Mouse (Mus musculus) embryonic facial prominence, embryonic 10.5 days (tissue): ENCODE data around the gene March10. TPM values are rescaled to one million over a fixed set of nuclear protein-coding genes. Genes with fewer than 3 reads are reported as not detected.

Experiments
- DNase-seq: peaks from one replicate; pipeline ENCODE4 v3.0.0-alpha.2; 2017; ENCODE audit warnings: low spot score
- H3K27ac ChIP-seq: fragments of 300-500 bp; sonication (generic); replicated peaks from 2 replicates; pipeline ENCODE4 v1.5.1; 2016; ENCODE audit warnings: mild to moderate bottlenecking
- H3K27me3 ChIP-seq: fragments of 300-500 bp; sonication (generic); replicated peaks from 2 replicates; pipeline ENCODE4 v1.6.1; 2016; ENCODE audit warnings: low read depth, mild to moderate bottlenecking; ENCODE audit not compliant: poor library complexity, severe bottlenecking
- H3K36me3 ChIP-seq: fragments of 300-500 bp; sonication (generic); replicated peaks from 2 replicates; pipeline ENCODE4 v1.6.1; 2016; ENCODE audit warnings: mild to moderate bottlenecking, moderate library complexity
- H3K4me1 ChIP-seq: fragments of 300-500 bp; sonication (generic); 2 replicates; pipeline ENCODE4 v1.6.1; 2016
- H3K4me3 ChIP-seq: fragments of 300-500 bp; sonication (generic); 2 replicates; pipeline ENCODE4 v1.5.1; 2016; ENCODE audit warnings: mild to moderate bottlenecking, moderate library complexity
- H3K9me3 ChIP-seq: fragments of 300-500 bp; sonication (generic); 2 replicates; pipeline ENCODE4 v1.6.1; 2016; ENCODE audit warnings: mild to moderate bottlenecking
- WGBS: fragments of 180-500 bp; shearing (Covaris S2); methylation state at CpG from one replicate; pipeline ENCODE4 v1.1.7; 2016; 5-methylcytosine and 5-hydroxymethylcytosine counted together
- polyA plus RNA-seq: library from polyadenylated mRNA; unstranded; fragments of >200 nt; fragmentation: Nextera tagmentation; extraction: Ambion mirVana; gene quantifications from 2 replicates; pipeline ENCODE4 v1.2.1, GENCODE M21; 2016

March10 gene
- polyA plus RNA-seq, 1 experiment from 2014 or later: 0.06 TPM

DNA sequence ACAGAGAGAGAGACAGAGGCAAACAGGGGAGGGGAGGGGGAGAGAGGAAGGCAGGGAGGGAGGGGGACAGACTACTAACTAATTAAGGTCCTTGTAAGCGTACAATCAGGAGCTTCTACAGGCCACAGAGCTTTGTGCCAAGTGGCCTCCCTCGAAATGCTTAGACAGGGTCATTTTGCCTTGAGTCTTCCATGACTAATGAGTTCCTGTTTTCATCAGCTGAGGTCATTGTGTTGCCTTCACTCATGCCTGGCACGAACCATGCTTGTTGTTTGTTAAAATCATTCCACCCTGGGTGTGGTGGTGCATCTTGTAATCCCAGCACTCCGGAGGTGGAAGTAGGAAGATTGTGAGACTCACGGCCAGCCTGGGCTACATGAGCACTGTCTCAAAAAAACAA, 3.4 kb upstream of the March10 start:
- Histone ChIP-seq H3K9me3 (no peaks in the 10 kb centered on the region), H3K27me3 (peaks cover 22% of the 10 kb centered on the region), H3K4me3 (no peak overlapping the region), H3K4me1 (peaks cover 27% of the 10 kb centered on the region), H3K36me3 (no peaks in the 10 kb centered on the region), H3K27ac (no peak overlapping the region)
- WGBS: 49% methylated on average over 5 of the region's 5 CpGs
- peak; percentile 7 for DNase-seq

GRCm38 (mm10) chr11:105457041-105457440, 506 bp upstream of the March10 start:
- WGBS: 74% methylated on average over 7 of the region's 7 CpGs
- Histone ChIP-seq H3K4me3 (peak overlapping the region; percentile 73), H3K36me3 (no peaks in the 10 kb centered on the region), H3K9me3 (no peaks in the 10 kb centered on the region), H3K27me3 (peaks cover 22% of the 10 kb centered on the region), H3K4me1 (peaks cover 20% of the 10 kb centered on the region), H3K27ac (no peak overlapping the region)
- DNase-seq: peak; percentile 7

DNA sequence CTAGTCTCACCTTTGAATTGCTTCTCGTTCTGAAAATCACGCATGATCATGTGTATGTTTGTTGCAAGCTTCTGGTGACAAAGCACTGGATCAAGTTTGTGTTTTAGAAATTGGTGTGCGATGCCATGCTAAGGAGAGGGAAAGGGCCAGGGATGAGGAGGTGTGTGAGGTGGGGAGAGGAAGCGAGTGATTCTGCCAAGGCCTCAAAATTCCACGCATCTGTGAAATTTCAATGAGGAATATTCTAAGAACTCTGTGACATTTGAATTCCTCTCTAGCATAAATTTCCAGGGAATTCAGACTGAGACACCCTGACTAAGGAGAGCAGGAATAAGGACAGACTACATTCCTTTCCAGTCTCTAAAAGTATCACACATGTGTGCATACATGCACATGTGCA, 1.4 kb downstream of the March10 start:
- 88% methylated on average over 5 of the region's 5 CpGs for WGBS
- no peak for DNase-seq

DNA sequence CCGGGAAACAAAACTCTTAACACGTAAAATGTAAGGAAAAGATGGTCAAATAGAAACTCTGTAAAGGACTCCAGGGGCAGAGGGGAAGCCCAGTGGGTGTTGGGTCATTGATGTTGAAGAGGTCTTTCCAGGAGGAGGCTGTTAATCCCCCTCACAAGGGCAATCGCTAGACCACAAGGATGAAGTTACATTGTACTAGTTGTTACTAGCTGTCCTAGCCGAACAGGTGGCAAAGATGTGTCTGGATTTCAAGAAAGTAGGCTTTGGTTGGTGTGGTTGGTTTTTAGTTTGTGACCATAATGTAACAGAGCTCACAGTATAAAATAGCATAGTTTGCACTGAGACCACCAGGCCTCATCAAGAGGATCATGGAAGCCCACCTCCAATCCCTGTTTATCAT, 3.5 kb downstream of the March10 start:
- DNase-seq: peak; percentile 5
- no peaks in the 10 kb centered on the region for H3K36me3 ChIP-seq
- no peak overlapping the region for H3K27ac ChIP-seq
- peaks cover 37% of the 10 kb centered on the region for H3K4me1 ChIP-seq
- peaks cover 22% of the 10 kb centered on the region for H3K27me3 ChIP-seq
- no peaks in the 10 kb centered on the region for H3K9me3 ChIP-seq
- 84% methylated on average over 4 of the region's 4 CpGs for WGBS
- H3K4me3 ChIP-seq: no peak overlapping the region

More for the DNA sequence above, 1.4 kb downstream of the March10 start:
- H3K27me3 ChIP-seq: peaks cover 22% of the 10 kb centered on the region
- H3K27ac ChIP-seq: no peak overlapping the region
- peaks cover 25% of the 10 kb centered on the region for H3K4me1 ChIP-seq
- no peaks in the 10 kb centered on the region for H3K36me3 ChIP-seq
- no peaks in the 10 kb centered on the region for H3K9me3 ChIP-seq
- H3K4me3 ChIP-seq: no peak overlapping the region

- Histone ChIP-seq H3K27me3 (peaks cover 17% of the 10 kb centered on the region), H3K4me1 (peaks cover 42% of the 10 kb centered on the region), H3K36me3 (no peaks in the 10 kb centered on the region), H3K4me3 (no peak overlapping the region), H3K9me3 (no peaks in the 10 kb centered on the region), H3K27ac (no peak overlapping the region)
- no peak for DNase-seq
- 83% methylated on average over 4 of the region's 4 CpGs for WGBS
These were observed 4.0 kb downstream of the March10 start for GRCm38 (mm10) chr11:105452504-105452903.

- no peak for DNase-seq
- Histone ChIP-seq H3K36me3 (no peaks in the 10 kb centered on the region), H3K27ac (peak overlapping the region; percentile 61; the same call in 1 of the 2 replicates), H3K9me3 (no peaks in the 10 kb centered on the region), H3K4me3 (no peak overlapping the region), H3K27me3 (peaks cover 9% of the 10 kb centered on the region), H3K4me1 (peaks cover 40% of the 10 kb centered on the region)
- WGBS: 66% methylated on average over 7 of the region's 7 CpGs
These were observed 4.9 kb downstream of the March10 start for GRCm38 (mm10) chr11:105451553-105452135.

- Histone ChIP-seq H3K9me3 (no peaks in the 10 kb centered on the region), H3K27me3 (no peaks in the 10 kb centered on the region), H3K4me1 (peaks cover 34% of the 10 kb centered on the region), H3K4me3 (no peak overlapping the region), H3K27ac (no peak overlapping the region), H3K36me3 (no peaks in the 10 kb centered on the region)
- DNase-seq: no peak
- 67% methylated on average over 12 of the region's 12 CpGs for WGBS
These were observed 6.8 kb downstream of the March10 start for GRCm38 (mm10) chr11:105449581-105450315.

DNA sequence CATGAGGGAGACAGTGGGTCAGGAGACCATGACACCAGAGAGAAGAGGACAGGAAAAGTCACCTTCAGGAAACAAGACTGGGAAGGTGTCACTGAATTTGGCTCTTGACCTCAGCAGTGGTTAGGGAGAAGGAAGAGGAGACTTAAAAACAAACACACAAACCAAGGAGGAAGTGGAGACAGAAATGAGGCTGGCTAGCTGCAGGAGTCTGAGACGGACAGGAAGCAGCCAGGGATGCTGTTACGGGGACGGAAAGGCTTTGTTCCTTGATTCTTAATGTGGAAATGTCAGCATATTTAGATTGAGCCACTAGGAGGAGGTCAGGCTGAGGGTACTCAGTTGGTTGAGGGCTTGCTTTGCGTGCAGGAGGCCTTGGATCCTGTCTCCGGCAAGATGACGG, 8.9 kb downstream of the March10 start:
- H3K27me3 ChIP-seq: no peaks in the 10 kb centered on the region
- H3K27ac ChIP-seq: peak overlapping the region; percentile 31; the same call in 1 of the 2 replicates
- no peak overlapping the region for H3K4me3 ChIP-seq
- no peaks in the 10 kb centered on the region for H3K36me3 ChIP-seq
- peaks cover 46% of the 10 kb centered on the region for H3K4me1 ChIP-seq
- no peak for DNase-seq
- no peaks in the 10 kb centered on the region for H3K9me3 ChIP-seq
- WGBS: 71% methylated on average over 6 of the region's 6 CpGs

DNA sequence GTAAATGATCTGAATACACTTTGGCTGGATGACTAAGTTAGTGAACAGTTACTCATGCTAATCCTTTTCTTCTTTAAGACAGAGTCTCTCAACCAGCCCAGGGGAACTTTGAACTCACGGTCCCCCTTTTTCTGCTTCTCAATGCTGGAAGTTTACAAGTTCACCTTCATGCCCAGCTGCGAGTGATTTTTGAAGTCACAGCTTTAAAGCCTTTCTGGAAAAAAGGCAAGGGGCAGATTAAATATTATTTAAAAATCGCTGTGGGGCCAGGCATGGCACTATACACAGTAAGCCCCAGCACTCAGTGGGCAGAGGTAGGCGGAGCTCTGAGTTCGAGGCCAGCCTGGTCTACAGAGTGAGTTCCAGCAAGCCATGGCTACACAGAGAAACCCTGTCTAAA, 10.3 kb downstream of the March10 start:
- Histone ChIP-seq H3K4me1 (peaks cover 44% of the 10 kb centered on the region), H3K27me3 (no peaks in the 10 kb centered on the region), H3K9me3 (no peaks in the 10 kb centered on the region), H3K4me3 (no peak overlapping the region), H3K36me3 (no peaks in the 10 kb centered on the region), H3K27ac (no peak overlapping the region)
- whole genome bisulfite sequencing: 87% methylated on average over 5 of the region's 5 CpGs
- DNase-seq: no peak

- 81% methylated on average over 5 of the region's 5 CpGs for WGBS
- no peak overlapping the region for H3K4me3 ChIP-seq
- no peak for DNase-seq
- peaks cover 44% of the 10 kb centered on the region for H3K4me1 ChIP-seq
- H3K27me3 ChIP-seq: no peaks in the 10 kb centered on the region
- no peak overlapping the region for H3K27ac ChIP-seq
- no peaks in the 10 kb centered on the region for H3K9me3 ChIP-seq
- no peaks in the 10 kb centered on the region for H3K36me3 ChIP-seq
These were observed 10.8 kb downstream of the March10 start for GRCm38 (mm10) chr11:105445741-105446140.

DNA sequence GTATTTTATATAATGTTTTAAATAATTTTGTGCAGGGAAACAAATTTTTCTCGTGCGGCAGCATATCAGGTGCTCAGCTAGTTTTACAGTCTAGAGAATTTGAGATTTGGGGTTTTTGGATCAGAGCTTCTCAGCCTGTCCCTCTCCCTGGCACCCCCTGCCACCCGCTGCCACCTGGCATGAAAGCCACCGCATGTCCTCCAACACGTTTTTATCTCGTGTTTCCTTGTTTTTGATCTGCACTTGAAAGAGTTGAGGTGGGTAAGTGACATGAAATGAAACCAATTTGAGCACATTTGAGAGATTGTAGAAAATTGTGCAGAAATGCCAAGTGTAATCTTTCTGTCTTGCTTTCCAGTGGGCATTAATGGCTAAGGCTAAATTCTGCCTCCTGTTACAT, 11.6 kb downstream of the March10 start:
- Histone ChIP-seq H3K4me1 (peaks cover 43% of the 10 kb centered on the region), H3K9me3 (no peaks in the 10 kb centered on the region), H3K4me3 (no peak overlapping the region), H3K27ac (no peak overlapping the region), H3K27me3 (no peaks in the 10 kb centered on the region), H3K36me3 (no peaks in the 10 kb centered on the region)
- WGBS: 81% methylated on average over 6 of the region's 6 CpGs
- DNase-seq: no peak

DNA sequence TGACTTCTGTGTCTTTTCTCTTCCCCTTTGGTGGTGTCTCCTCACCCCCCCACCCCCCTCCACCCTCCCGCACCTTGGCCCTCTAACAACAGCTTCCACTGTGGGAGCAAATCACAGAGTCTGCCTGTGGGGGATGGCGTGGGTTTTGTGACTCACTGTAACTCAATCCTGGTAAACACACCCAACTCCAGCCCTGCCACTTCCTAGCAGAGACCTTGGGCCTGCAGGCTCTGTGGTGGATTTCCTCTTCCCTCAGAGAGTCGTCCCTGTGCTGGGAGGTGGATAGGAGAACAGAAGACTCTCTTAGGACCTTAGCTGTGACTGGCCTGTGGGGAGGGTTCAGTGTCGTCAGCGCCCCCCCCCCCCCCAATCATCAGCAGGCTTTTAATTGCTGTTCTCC, 13.0 kb downstream of the March10 start:
- 45% methylated on average over 5 of the region's 5 CpGs for WGBS
- peak overlapping the region; percentile 40 for H3K27ac ChIP-seq

DNA sequence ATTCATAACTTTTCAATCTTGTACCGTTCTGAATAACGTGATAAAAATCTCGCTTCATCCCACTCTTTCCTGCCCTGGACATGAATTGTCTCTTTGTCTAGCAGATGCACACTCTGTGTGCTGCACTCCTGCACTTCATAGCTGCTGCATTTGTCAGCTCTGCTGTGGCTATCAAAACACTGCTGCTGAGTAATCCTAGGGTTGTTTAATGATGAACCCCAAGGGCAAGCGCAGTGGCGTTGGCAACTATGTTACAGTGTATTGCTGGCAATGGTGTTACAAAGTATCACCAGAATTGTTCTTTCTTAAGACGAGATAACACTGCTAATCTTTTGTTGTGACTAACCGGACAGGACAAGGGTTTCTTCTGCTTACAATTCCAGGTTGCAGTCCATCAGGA, 16.7 kb downstream of the March10 start:
- DNase-seq: no peak
- H3K4me1 ChIP-seq: peaks cover 39% of the 10 kb centered on the region
- H3K27ac ChIP-seq: no peak overlapping the region
- no peaks in the 10 kb centered on the region for H3K36me3 ChIP-seq
- H3K4me3 ChIP-seq: no peak overlapping the region
- WGBS: 81% methylated on average over 7 of the region's 7 CpGs
- H3K9me3 ChIP-seq: no peaks in the 10 kb centered on the region
- no peaks in the 10 kb centered on the region for H3K27me3 ChIP-seq

More for the DNA sequence above, 13.0 kb downstream of the March10 start:
- H3K4me1 ChIP-seq: peaks cover 44% of the 10 kb centered on the region
- no peak for DNase-seq
- no peaks in the 10 kb centered on the region for H3K9me3 ChIP-seq
- no peaks in the 10 kb centered on the region for H3K27me3 ChIP-seq
- H3K4me3 ChIP-seq: no peak overlapping the region
- no peaks in the 10 kb centered on the region for H3K36me3 ChIP-seq
